Mouse (Mus musculus): ENCODE data around the gene Zfp975. TPM values are rescaled to one million over a fixed set of nuclear protein-coding genes. Genes with fewer than 3 reads are reported as not detected.

Zfp975 gene
- polyA plus RNA-seq, 1 experiment from 2014 or later: 7.1 TPM

Other genes starting within 250 kb of the Zfp975 start
- gene 4933421I07Rik, start 244.6 kb downstream of the Zfp975 start, polyA plus RNA-seq (2015; fragmentation: Nextera tagmentation; extraction: Ambion mirVana): not detected in 2 replicates
- gene Zfp141, start 187.0 kb downstream of the Zfp975 start, polyA plus RNA-seq (2015; fragmentation: Nextera tagmentation; extraction: Ambion mirVana): 7.9 and 9.4 TPM in 2 replicates
- not detected in 2 replicates for gene Gm21028, start 114.2 kb downstream of the Zfp975 start, polyA plus RNA-seq (2015; fragmentation: Nextera tagmentation; extraction: Ambion mirVana)
- gene Zfp977, start 100.2 kb downstream of the Zfp975 start, polyA plus RNA-seq (2015; fragmentation: Nextera tagmentation; extraction: Ambion mirVana): 1.5 and 1.8 TPM in 2 replicates
- 3.3 and 3.6 TPM in 2 replicates for gene Zfp976, start 50.2 kb downstream of the Zfp975 start, polyA plus RNA-seq (2015; fragmentation: Nextera tagmentation; extraction: Ambion mirVana)
- gene Gm17067, start 34.3 kb upstream of the Zfp975 start, polyA plus RNA-seq (2015; fragmentation: Nextera tagmentation; extraction: Ambion mirVana): not detected in 2 replicates
- gene Vmn2r62, start 100.8 kb upstream of the Zfp975 start, polyA plus RNA-seq (2015; fragmentation: Nextera tagmentation; extraction: Ambion mirVana): not detected in 2 replicates
- not detected in 2 replicates for gene Gm2381, start 174.5 kb upstream of the Zfp975 start, polyA plus RNA-seq (2015; fragmentation: Nextera tagmentation; extraction: Ambion mirVana)
- gene Vmn2r63, start 241.1 kb upstream of the Zfp975 start, polyA plus RNA-seq (2015; fragmentation: Nextera tagmentation; extraction: Ambion mirVana): not detected in 2 replicates